Mouse (Mus musculus): ENCODE results near the gene Lyrm7. TPM values are rescaled to one million over a fixed set of nuclear protein-coding genes. Genes with fewer than 3 reads are reported as not detected.

The Lyrm7 gene
- polyA plus RNA-seq, 1 experiment from 2014 or later: 4.1 TPM

GRCm38 (mm10) chr11:54812812-54813516 lies 47.8 kb downstream of the Lyrm7 start:
- Histone ChIP-seq H3K27ac (replicated peaks) (no peak overlapping the region), H3K4me2 (no peak overlapping the region), H3K9ac (no peak overlapping the region), H3K36me3 (replicated peaks) (no peaks in the 10 kb centered on the region), H3K27me3 (no peaks in the 10 kb centered on the region; the same call in 1 of the 2 replicates), H3K4me3 (replicated peaks) (no peak overlapping the region), H3K4me1 (replicated peaks) (no peaks in the 10 kb centered on the region), H3K9me3 (replicated peaks) (no peaks in the 10 kb centered on the region)
- no peak for ATAC-seq (ENCODE audit: insufficient read depth)
- WGBS (ENCODE audit: insufficient replicate concordance): 57% methylated on average over 8 of the region's 8 CpGs

- WGBS (ENCODE audit: insufficient replicate concordance): 61% methylated on average over 4 of the region's 4 CpGs
- H3K4me3 ChIP-seq (replicated peaks): no peak overlapping the region
- ATAC-seq (ENCODE audit: insufficient read depth): no peak
- H3K36me3 ChIP-seq (replicated peaks): no peaks in the 10 kb centered on the region
- H3K9ac ChIP-seq: no peak overlapping the region
- H3K4me1 ChIP-seq (replicated peaks): no peaks in the 10 kb centered on the region
- no peaks in the 10 kb centered on the region for H3K9me3 ChIP-seq (replicated peaks)
- no peak overlapping the region for H3K27ac ChIP-seq (replicated peaks)
- no peak overlapping the region for H3K4me2 ChIP-seq
- no peaks in the 10 kb centered on the region; the same call in 1 of the 2 replicates for H3K27me3 ChIP-seq
Measured at GRCm38 (mm10) chr11:54812314-54812713, 48.4 kb downstream of the Lyrm7 start.

GRCm38 (mm10) chr11:54811054-54811453 lies 49.7 kb downstream of the Lyrm7 start:
- H3K9ac ChIP-seq: no peak overlapping the region
- no peaks in the 10 kb centered on the region for H3K36me3 ChIP-seq (replicated peaks)
- no peak for ATAC-seq (ENCODE audit: insufficient read depth)
- WGBS (ENCODE audit: insufficient replicate concordance): 41% methylated on average over 3 of the region's 3 CpGs
- H3K9me3 ChIP-seq (replicated peaks): no peaks in the 10 kb centered on the region
- no peaks in the 10 kb centered on the region; the same call in 1 of the 2 replicates for H3K27me3 ChIP-seq
- no peak overlapping the region for H3K27ac ChIP-seq (replicated peaks)
- H3K4me1 ChIP-seq (replicated peaks): no peaks in the 10 kb centered on the region; the same call in 1 of the 2 replicates
- H3K4me3 ChIP-seq (replicated peaks): no peak overlapping the region
- H3K4me2 ChIP-seq: no peak overlapping the region

GRCm38 (mm10) chr11:54809582-54809981 lies 51.1 kb downstream of the Lyrm7 start:
- Histone ChIP-seq H3K27ac (replicated peaks) (no peak overlapping the region), H3K36me3 (replicated peaks) (no peaks in the 10 kb centered on the region), H3K9ac (no peak overlapping the region), H3K4me3 (replicated peaks) (no peak overlapping the region), H3K27me3 (no peaks in the 10 kb centered on the region; the same call in 1 of the 2 replicates), H3K9me3 (replicated peaks) (no peaks in the 10 kb centered on the region), H3K4me2 (no peak overlapping the region), H3K4me1 (replicated peaks) (no peaks in the 10 kb centered on the region; the same call in 1 of the 2 replicates)
- 63% methylated on average over 5 of the region's 5 CpGs for WGBS (ENCODE audit: insufficient replicate concordance)
- no peak for ATAC-seq (ENCODE audit: insufficient read depth)

- Histone ChIP-seq H3K9ac (no peak overlapping the region), H3K4me2 (no peak overlapping the region), H3K9me3 (replicated peaks) (no peaks in the 10 kb centered on the region), H3K36me3 (replicated peaks) (no peaks in the 10 kb centered on the region), H3K27me3 (no peaks in the 10 kb centered on the region; the same call in 1 of the 2 replicates), H3K27ac (replicated peaks) (no peak overlapping the region), H3K4me1 (replicated peaks) (no peaks in the 10 kb centered on the region; the same call in 1 of the 2 replicates), H3K4me3 (replicated peaks) (no peak overlapping the region)
- no peak for ATAC-seq (ENCODE audit: insufficient read depth)
- WGBS (ENCODE audit: insufficient replicate concordance): 35% methylated on average over 4 of the region's 4 CpGs
Measured at GRCm38 (mm10) chr11:54808177-54808576, 52.5 kb downstream of the Lyrm7 start.

- 24% methylated on average over 9 of the region's 9 CpGs for WGBS (ENCODE audit: insufficient replicate concordance)
- ATAC-seq (ENCODE audit: insufficient read depth): no peak
- 0 out of 2 replicates have a peak overlapping the region, but pooled peaks have one; percentile 14 for H3K27ac ChIP-seq (replicated peaks)
Measured at GRCm38 (mm10) chr11:54807669-54808068, 53.0 kb downstream of the Lyrm7 start.

GRCm38 (mm10) chr11:54806891-54807290 lies 53.8 kb downstream of the Lyrm7 start:
- Histone ChIP-seq H3K27me3 (no peaks in the 10 kb centered on the region; the same call in 1 of the 2 replicates), H3K9ac (no peak overlapping the region), H3K9me3 (replicated peaks) (no peaks in the 10 kb centered on the region), H3K4me2 (no peak overlapping the region), H3K4me1 (replicated peaks) (no peaks in the 10 kb centered on the region; the same call in 1 of the 2 replicates), H3K27ac (replicated peaks) (no peak overlapping the region), H3K36me3 (replicated peaks) (no peaks in the 10 kb centered on the region), H3K4me3 (replicated peaks) (no peak overlapping the region)
- ATAC-seq (ENCODE audit: insufficient read depth): no peak
- 87% methylated on average over 28 of the region's 28 CpGs for WGBS (ENCODE audit: insufficient replicate concordance)

More at GRCm38 (mm10) chr11:54807669-54808068, 53.0 kb downstream of the Lyrm7 start:
- Histone ChIP-seq H3K4me2 (no peak overlapping the region), H3K9me3 (replicated peaks) (no peaks in the 10 kb centered on the region), H3K36me3 (replicated peaks) (no peaks in the 10 kb centered on the region), H3K4me3 (replicated peaks) (no peak overlapping the region), H3K4me1 (replicated peaks) (no peaks in the 10 kb centered on the region; the same call in 1 of the 2 replicates), H3K9ac (no peak overlapping the region), H3K27me3 (no peaks in the 10 kb centered on the region; the same call in 1 of the 2 replicates)

GRCm38 (mm10) chr11:54805196-54805595 lies 55.5 kb downstream of the Lyrm7 start:
- WGBS (ENCODE audit: insufficient replicate concordance): 74% methylated on average over 4 of the region's 4 CpGs
- Histone ChIP-seq H3K27ac (replicated peaks) (no peak overlapping the region), H3K4me3 (replicated peaks) (no peak overlapping the region), H3K27me3 (no peaks in the 10 kb centered on the region; the same call in 1 of the 2 replicates), H3K9ac (no peak overlapping the region), H3K4me1 (replicated peaks) (no peaks in the 10 kb centered on the region; the same call in 1 of the 2 replicates), H3K36me3 (replicated peaks) (no peaks in the 10 kb centered on the region), H3K9me3 (replicated peaks) (no peaks in the 10 kb centered on the region), H3K4me2 (no peak overlapping the region)
- ATAC-seq (ENCODE audit: insufficient read depth): no peak

- Histone ChIP-seq H3K27ac (replicated peaks) (no peak overlapping the region), H3K27me3 (no peaks in the 10 kb centered on the region), H3K4me3 (replicated peaks) (no peak overlapping the region), H3K36me3 (replicated peaks) (no peaks in the 10 kb centered on the region), H3K9ac (no peak overlapping the region), H3K4me2 (no peak overlapping the region), H3K9me3 (replicated peaks) (no peaks in the 10 kb centered on the region), H3K4me1 (replicated peaks) (no peaks in the 10 kb centered on the region; the same call in 1 of the 2 replicates)
- ATAC-seq (ENCODE audit: insufficient read depth): no peak
- 37% methylated on average over 6 of the region's 6 CpGs for WGBS (ENCODE audit: insufficient replicate concordance)
Measured at GRCm38 (mm10) chr11:54802621-54803020, 58.1 kb downstream of the Lyrm7 start.

GRCm38 (mm10) chr11:54801791-54802558 lies 58.7 kb downstream of the Lyrm7 start:
- H3K27me3 ChIP-seq: no peaks in the 10 kb centered on the region
- peaks cover 2% of the 10 kb centered on the region for H3K4me1 ChIP-seq (replicated peaks)
- peak; percentile 52 for ATAC-seq (ENCODE audit: insufficient read depth)
- H3K4me3 ChIP-seq (replicated peaks): no peak overlapping the region
- no peaks in the 10 kb centered on the region for H3K36me3 ChIP-seq (replicated peaks)
- no peak overlapping the region for H3K9ac ChIP-seq
- WGBS (ENCODE audit: insufficient replicate concordance): 11% methylated on average over 6 of the region's 6 CpGs
- no peak overlapping the region for H3K27ac ChIP-seq (replicated peaks)
- H3K4me2 ChIP-seq: peak overlapping the region; percentile 11; the same call in 1 of the 2 replicates
- no peaks in the 10 kb centered on the region for H3K9me3 ChIP-seq (replicated peaks)

GRCm38 (mm10) chr11:54796551-54796950 lies 64.2 kb downstream of the Lyrm7 start:
- H3K36me3 ChIP-seq (replicated peaks): no peaks in the 10 kb centered on the region
- H3K9ac ChIP-seq: no peak overlapping the region
- H3K4me1 ChIP-seq (replicated peaks): peaks cover 17% of the 10 kb centered on the region; the same call in 1 of the 2 replicates
- WGBS (ENCODE audit: insufficient replicate concordance): 60% methylated on average over 11 of the region's 11 CpGs
- no peaks in the 10 kb centered on the region for H3K27me3 ChIP-seq
- H3K9me3 ChIP-seq (replicated peaks): no peaks in the 10 kb centered on the region
- ATAC-seq (ENCODE audit: insufficient read depth): no peak
- no peak overlapping the region for H3K27ac ChIP-seq (replicated peaks)
- no peak overlapping the region for H3K4me2 ChIP-seq
- H3K4me3 ChIP-seq (replicated peaks): no peak overlapping the region
